Mouse (Mus musculus): ENCODE measurements around the gene Slc7a6.
A peak's percentile ranks its signal among the peaks of the same experiment; 100 is the strongest.
"Not testable (repeated sequence)": the region's sequence is repeated elsewhere in the genome, so short reads cannot be mapped to it uniquely, and the experiment has no call there.

Slc7a6 gene

GRCm38 (mm10) chr8:106186394-106186793 is 17.7 kb downstream of the Slc7a6 start:
- DNase-seq (ENCODE audit: low spot score in 2 of 2), result no peak

GRCm38 (mm10) chr8:106189162-106189561 is 20.5 kb downstream of the Slc7a6 start:
- no peak for DNase-seq (ENCODE audit: low spot score in 2 of 2)

- no peak for DNase-seq (ENCODE audit: low spot score in 2 of 2)
These were observed 23.0 kb downstream of the Slc7a6 start for GRCm38 (mm10) chr8:106191639-106192038.

- DNase-seq (ENCODE audit: low spot score in 2 of 2), result no peak
These were observed 24.5 kb downstream of the Slc7a6 start for GRCm38 (mm10) chr8:106193162-106193561.

GRCm38 (mm10) chr8:106194062-106194461 is 25.4 kb downstream of the Slc7a6 start:
- DNase-seq (ENCODE audit: low spot score in 2 of 2), result no peak

- DNase-seq (ENCODE audit: low spot score in 2 of 2), result no peak
These were observed 30.1 kb downstream of the Slc7a6 start for GRCm38 (mm10) chr8:106198741-106199140.

- DNase-seq (ENCODE audit: low spot score in 2 of 2), result not testable (repeated sequence)
These were observed 30.9 kb downstream of the Slc7a6 start for GRCm38 (mm10) chr8:106199596-106199995.

- DNase-seq (ENCODE audit: low spot score in 2 of 2), result no peak
These were observed 41.5 kb downstream of the Slc7a6 start for GRCm38 (mm10) chr8:106210035-106210731.

- DNase-seq (ENCODE audit: low spot score in 2 of 2), result peak; percentile 91 to 96
These were observed 42.2 kb downstream of the Slc7a6 start, which contains the start of the genes Slc7a6os and Prmt7 for GRCm38 (mm10) chr8:106210821-106211345. Gene Slc7a6os, minus strand, starts transcription at chr8:106210935. Gene Prmt7, plus strand, starts transcription at chr8:106210936.

GRCm38 (mm10) chr8:106211421-106211820 is 42.8 kb downstream of the Slc7a6 start:
- no peak for DNase-seq (ENCODE audit: low spot score in 2 of 2)

- DNase-seq (ENCODE audit: low spot score in 2 of 2), result no peak
These were observed 45.3 kb downstream of the Slc7a6 start for GRCm38 (mm10) chr8:106213959-106214358.

- no peak for DNase-seq (ENCODE audit: low spot score in 2 of 2)
These were observed 51.0 kb downstream of the Slc7a6 start for GRCm38 (mm10) chr8:106219620-106220019.

GRCm38 (mm10) chr8:106226589-106226988 is 57.9 kb downstream of the Slc7a6 start:
- DNase-seq (ENCODE audit: low spot score in 2 of 2), result no peak

- no peak for DNase-seq (ENCODE audit: low spot score in 2 of 2)
These were observed 62.9 kb downstream of the Slc7a6 start for GRCm38 (mm10) chr8:106231536-106231935.

- no peak for DNase-seq (ENCODE audit: low spot score in 2 of 2)
These were observed 64.1 kb downstream of the Slc7a6 start for GRCm38 (mm10) chr8:106232751-106233150.

- DNase-seq (ENCODE audit: low spot score in 2 of 2), result no peak
These were observed 66.1 kb downstream of the Slc7a6 start for GRCm38 (mm10) chr8:106234567-106235261.

GRCm38 (mm10) chr8:106237106-106237505 is 68.4 kb downstream of the Slc7a6 start:
- no peak for DNase-seq (ENCODE audit: low spot score in 2 of 2)
